In the genomic region with DNA sequence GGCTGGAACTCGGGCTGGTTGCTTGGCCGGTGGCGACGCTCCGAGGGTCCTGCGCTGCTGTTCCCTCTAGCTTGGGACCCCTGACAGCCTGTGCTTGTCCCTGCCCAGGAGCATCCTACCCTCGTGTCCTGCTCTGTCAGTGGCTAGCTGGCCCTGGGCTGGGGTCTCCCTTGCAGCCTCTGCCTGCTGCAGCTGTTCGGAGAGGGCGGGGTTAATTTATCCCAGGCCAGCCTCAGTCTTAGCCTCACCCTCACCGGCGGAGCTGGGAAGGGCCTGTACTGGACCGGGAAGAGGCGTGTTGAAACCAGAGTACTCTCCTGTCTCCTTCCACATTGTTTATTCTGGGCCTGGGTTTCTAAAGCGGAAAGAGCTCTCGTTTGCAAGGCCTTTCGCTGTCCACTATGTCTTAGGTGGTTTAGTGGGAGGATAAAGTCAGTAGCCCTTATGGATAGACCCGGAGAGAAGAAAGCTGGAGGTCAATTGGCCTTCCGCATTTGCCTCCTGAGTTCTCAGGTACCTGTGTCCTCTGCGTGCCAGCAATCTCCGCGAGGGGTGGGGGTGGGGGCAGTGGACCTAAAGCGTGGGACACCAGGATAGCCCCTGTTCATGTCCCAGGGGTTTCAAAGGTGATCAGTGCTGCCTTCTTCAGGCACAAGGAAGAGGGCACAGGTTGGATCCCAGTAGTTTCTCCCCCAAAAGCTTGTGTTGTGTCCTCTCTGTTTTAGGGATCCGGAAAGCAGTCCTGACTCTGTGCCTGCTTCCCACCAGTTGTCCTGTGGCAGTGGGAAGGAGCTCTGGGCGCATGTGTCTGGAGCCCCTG, we compare ENCODE assay signal across 8 mouse cellular contexts. TPM values are rescaled to one million over a fixed set of nuclear protein-coding genes. Genes with fewer than 3 reads are reported as not detected.
DNase-seq lines count a peak whose midpoint lies in the region; ATAC-seq lines count a peak whose summit lies in the region.

No protein-coding gene starts in this region.

- peak; percentile 46 for DNase-seq in gastrocnemius, postnatal 25 days
- DNase-seq in gastrocnemius, postnatal 10 days: no peak
- peak; percentile 64 for DNase-seq in embryonic facial prominence, embryonic 11.5 days (ENCODE audit: low spot score)
- DNase-seq in heart, postnatal 4 days: peak; percentile 66
- no peak for DNase-seq in liver, embryonic 11.5 days (ENCODE audit: low spot score)
- peak; percentile 42 for DNase-seq in neural tube, embryonic 11.5 days (ENCODE audit: low spot score)
- no peak for DNase-seq in layer of hippocampus, adult 11-12 months (ENCODE audit: low spot score)
- DNase-seq in layer of hippocampus, postnatal 25 days (ENCODE audit: extremely low spot score in 1 of 2, low spot score in 1 of 2): no peak

- H3K4me2 ChIP-seq in embryonic facial prominence, embryonic 11.5 days (ENCODE audit: low read depth, low read length): peak overlapping the region; percentile 97
- H3K4me2 ChIP-seq in liver, embryonic 11.5 days: peak overlapping the region; percentile 93
- H3K4me2 ChIP-seq in neural tube, embryonic 11.5 days (ENCODE audit: low read depth): peak overlapping the region; percentile 99

- H3K9ac ChIP-seq in embryonic facial prominence, embryonic 11.5 days (replicated peaks; ENCODE audit: low read length): no peak overlapping the region
- H3K9ac ChIP-seq in liver, embryonic 11.5 days (ENCODE audit: low read depth, low read length): peak overlapping the region; percentile 6; the same call in 1 of the 2 replicates
- no peak overlapping the region for H3K9ac ChIP-seq in neural tube, embryonic 11.5 days (ENCODE audit: low read length)

- H3K4me3 ChIP-seq in embryonic facial prominence, embryonic 11.5 days (ENCODE audit: low read depth, low read length): peak overlapping the region; percentile 39
- peak overlapping the region; percentile 62 for H3K4me3 ChIP-seq in liver, embryonic 11.5 days (ENCODE audit: low read depth, low read length)
- peak overlapping the region; percentile 55 for H3K4me3 ChIP-seq in neural tube, embryonic 11.5 days (ENCODE audit: low read depth, low read length)

- H3K9me3 ChIP-seq in embryonic facial prominence, embryonic 11.5 days (replicated peaks; ENCODE audit: control insufficient read depth, low read length): no peaks in the 10 kb centered on the region
- no peaks in the 10 kb centered on the region for H3K9me3 ChIP-seq in liver, embryonic 11.5 days (ENCODE audit: control insufficient read depth, low read length)
- no peaks in the 10 kb centered on the region for H3K9me3 ChIP-seq in neural tube, embryonic 11.5 days (ENCODE audit: control insufficient read depth, low read length)

- no peak overlapping the region for H3K27ac ChIP-seq in embryonic facial prominence, embryonic 11.5 days (replicated peaks; ENCODE audit: low read depth, low read length)
- H3K27ac ChIP-seq in liver, embryonic 11.5 days (ENCODE audit: low read depth, low read length): no peak overlapping the region
- H3K27ac ChIP-seq in neural tube, embryonic 11.5 days (ENCODE audit: low read depth, low read length): no peak overlapping the region

- H3K4me1 ChIP-seq in embryonic facial prominence, embryonic 11.5 days (ENCODE audit: control insufficient read depth, insufficient read depth, low read length): peaks cover 3% of the 10 kb centered on the region; the same call in 1 of the 2 replicates
- peaks cover 5% of the 10 kb centered on the region for H3K4me1 ChIP-seq in liver, embryonic 11.5 days (replicated peaks; ENCODE audit: control insufficient read depth, insufficient read depth, low read length)
- peaks cover 6% of the 10 kb centered on the region for H3K4me1 ChIP-seq in neural tube, embryonic 11.5 days (ENCODE audit: control insufficient read depth, insufficient read depth, low read length)

- ATAC-seq in embryonic facial prominence, embryonic 11.5 days (replicated peaks; ENCODE audit: insufficient number of reproducible peaks, low FRiP score, low TSS enrichment, low read depth): 0 out of 2 replicates have a peak, but pooled peaks have one; percentile 53
- ATAC-seq in liver, embryonic 11.5 days (replicated peaks; ENCODE audit: low FRiP score): no peak
- ATAC-seq in neural tube, embryonic 11.5 days (ENCODE audit: insufficient read depth, low FRiP score, low TSS enrichment): no peak; the same call in 1 of the 2 replicates

- 3% methylated on average over 24 of the region's 24 CpGs for WGBS in embryonic facial prominence, embryonic 11.5 days
- 11% methylated on average over 24 of the region's 24 CpGs for WGBS in liver, embryonic 11.5 days
- WGBS in neural tube, embryonic 11.5 days: 4% methylated on average over 24 of the region's 24 CpGs

- H3K27me3 ChIP-seq in embryonic facial prominence, embryonic 11.5 days (ENCODE audit: control insufficient read depth, insufficient read depth, low read length): peaks cover 18% of the 10 kb centered on the region
- peaks cover 12% of the 10 kb centered on the region for H3K27me3 ChIP-seq in liver, embryonic 11.5 days (replicated peaks; ENCODE audit: control insufficient read depth, insufficient read depth, low read length)
- H3K27me3 ChIP-seq in neural tube, embryonic 11.5 days (ENCODE audit: control insufficient read depth, insufficient read depth, low read length): peaks cover 18% of the 10 kb centered on the region

- no peaks in the 10 kb centered on the region for H3K36me3 ChIP-seq in embryonic facial prominence, embryonic 11.5 days (replicated peaks; ENCODE audit: control insufficient read depth, insufficient read depth, low read depth, low read length)
- no peaks in the 10 kb centered on the region for H3K36me3 ChIP-seq in liver, embryonic 11.5 days (ENCODE audit: control insufficient read depth, insufficient read depth, low read length)
- no peaks in the 10 kb centered on the region for H3K36me3 ChIP-seq in neural tube, embryonic 11.5 days (ENCODE audit: control insufficient read depth, insufficient read depth, low read length)

RNA-seq across cellular contexts. Expression of gene Mical2, which starts 1.0 kb away (rescaled TPM):
- total RNA-seq in gastrocnemius, postnatal 25 days (2021): 100 to 1,000 TPM in 1 of 2 experiments, 10 to 100 TPM in 1; 36.1 to 131 TPM
- total RNA-seq in gastrocnemius, postnatal 10 days (2021): 10 to 100 TPM; 41.4 to 50.9 TPM
- polyA plus RNA-seq in embryonic facial prominence, embryonic 11.5 days (2014; fragmentation: Nextera tagmentation; extraction: Ambion mirVana): 2.3 and 2.5 TPM in 2 replicates
- 100 to 1,000 TPM; 281 to 298 TPM for total RNA-seq in heart, postnatal 4 days (2021)
- polyA plus RNA-seq in liver, embryonic 11.5 days (2014; fragmentation: Nextera tagmentation; extraction: Ambion mirVana): 7.2 and 9.3 TPM in 2 replicates
- 1.0 and 1.6 TPM in 2 replicates for polyA plus RNA-seq in neural tube, embryonic 11.5 days (2014; fragmentation: Nextera tagmentation; extraction: Ambion mirVana)
- total RNA-seq in layer of hippocampus, postnatal 25 days (2021): 100 to 1,000 TPM; 645 to 717 TPM

Comparison
In these comparisons a context has a peak if more than half of its experiments do, and no peak if none do; other contexts are left out.
1. DNase-seq: peak in gastrocnemius, postnatal 25 days (single experiment), embryonic facial prominence, embryonic 11.5 days (single experiment), heart, postnatal 4 days (single experiment) and neural tube, embryonic 11.5 days (single experiment); none in gastrocnemius, postnatal 10 days (single experiment), liver, embryonic 11.5 days (single experiment), layer of hippocampus, adult 11-12 months (single experiment) and layer of hippocampus, postnatal 25 days (0 of 2).
2. Peak in every context shown above with its lines, with median percentiles within 50 percentile points of each other: H3K4me2 ChIP-seq and H3K4me3 ChIP-seq.